Mouse (Mus musculus): ENCODE data around the gene Tdo2. TPM values are rescaled to one million over a fixed set of nuclear protein-coding genes. Genes with fewer than 3 reads are reported as not detected.

Gene Tdo2
- total RNA-seq, 2 experiments from 2014 or later: 1.3 to 1.7 TPM

DNA sequence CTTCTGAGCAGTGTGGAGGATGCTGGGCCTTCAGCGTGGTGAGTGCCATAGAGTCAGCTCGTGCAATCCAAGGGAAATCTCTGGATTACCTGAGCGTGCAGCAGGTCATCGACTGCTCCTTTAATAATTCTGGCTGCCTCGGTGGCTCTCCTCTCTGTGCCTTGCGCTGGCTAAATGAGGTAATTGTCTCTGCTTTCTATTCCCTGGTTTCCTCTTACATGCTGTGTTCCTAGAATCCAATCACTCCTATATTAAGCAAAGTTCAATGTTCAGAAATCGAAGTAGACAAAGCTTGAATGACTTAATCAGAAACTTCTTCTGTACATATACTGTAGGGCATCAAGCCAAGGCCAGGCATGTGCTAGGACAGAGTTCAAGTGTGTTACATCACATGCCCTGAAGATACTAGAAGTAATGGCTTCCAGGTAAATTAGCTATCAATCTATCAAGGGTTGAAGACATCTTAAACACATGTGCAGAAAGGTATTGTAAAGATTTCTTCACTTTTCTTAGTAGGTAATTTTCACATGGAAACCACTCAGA lies 31.1 kb downstream of the Tdo2 start:
- intact Hi-C loops (cut with DNase I): no loop called here
- DNase-seq: no peak

DNA sequence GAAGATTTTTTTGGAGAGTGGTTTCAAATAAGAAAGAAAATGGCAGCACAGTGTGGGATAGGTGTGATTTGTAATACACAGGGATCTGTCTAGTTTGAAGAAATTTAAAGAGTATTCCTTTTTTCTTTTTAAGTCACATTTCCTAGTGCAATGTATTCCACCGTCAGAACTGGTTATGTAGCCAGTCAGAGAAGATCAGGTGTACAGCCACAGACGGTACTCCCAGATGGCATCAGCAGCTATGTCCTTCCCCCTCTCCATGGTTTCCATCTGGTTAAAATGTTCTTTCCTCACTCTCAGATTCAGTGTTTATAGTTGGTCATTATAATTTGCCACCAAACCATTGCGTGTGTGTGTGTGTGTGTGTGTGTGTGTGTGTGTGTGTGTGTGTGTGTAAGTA lies 32.9 kb downstream of the Tdo2 start:
- intact Hi-C loops (cut with DNase I): no loop called here
- DNase-seq: no peak

DNA sequence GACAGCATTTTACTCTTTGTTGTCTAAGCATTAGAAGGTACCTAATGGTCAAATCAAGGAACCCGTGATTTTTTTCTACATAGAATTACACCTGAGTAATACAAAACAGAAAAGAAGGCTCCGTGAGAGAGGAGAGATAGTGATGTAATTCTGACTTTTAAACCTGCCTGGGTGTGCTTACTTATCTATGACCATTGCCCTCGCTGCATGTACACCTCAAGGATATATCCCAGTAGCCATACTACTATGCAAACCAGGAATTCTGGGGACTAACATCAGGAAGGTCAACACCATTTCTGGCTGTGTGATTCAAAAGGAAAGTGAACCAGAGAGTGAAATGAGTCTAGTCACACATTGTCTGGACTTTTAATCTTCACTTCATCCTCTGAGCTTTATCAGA lies 33.7 kb downstream of the Tdo2 start:
- DNase-seq: no peak
- intact Hi-C loops (cut with DNase I): no loop called here

DNA sequence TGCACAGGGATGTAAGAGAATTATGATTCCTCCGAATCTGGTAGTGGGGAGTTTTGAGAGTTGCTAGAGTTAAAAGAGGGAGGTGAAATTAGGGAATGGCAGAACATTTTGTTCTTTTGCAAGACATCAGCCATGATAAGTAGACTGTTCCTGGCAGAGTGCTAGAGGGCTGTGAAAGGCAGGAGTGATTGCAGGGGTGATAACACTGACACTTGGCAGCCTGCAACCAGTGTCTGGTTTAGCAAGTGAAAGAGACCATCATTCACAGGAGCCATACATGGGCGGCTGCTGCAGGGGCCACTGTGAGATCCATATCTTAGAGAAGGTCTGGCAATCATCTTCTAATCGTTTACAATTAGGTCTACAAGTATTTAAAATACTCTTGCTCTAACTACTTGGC lies 37.1 kb downstream of the Tdo2 start:
- no peak for DNase-seq
- intact Hi-C loops (cut with DNase I): loop anchor here (5.0 to 10.0 kb wide), 2 partner anchors 96 to 403 kb away; no protein-coding TSS in a partner anchor

DNA sequence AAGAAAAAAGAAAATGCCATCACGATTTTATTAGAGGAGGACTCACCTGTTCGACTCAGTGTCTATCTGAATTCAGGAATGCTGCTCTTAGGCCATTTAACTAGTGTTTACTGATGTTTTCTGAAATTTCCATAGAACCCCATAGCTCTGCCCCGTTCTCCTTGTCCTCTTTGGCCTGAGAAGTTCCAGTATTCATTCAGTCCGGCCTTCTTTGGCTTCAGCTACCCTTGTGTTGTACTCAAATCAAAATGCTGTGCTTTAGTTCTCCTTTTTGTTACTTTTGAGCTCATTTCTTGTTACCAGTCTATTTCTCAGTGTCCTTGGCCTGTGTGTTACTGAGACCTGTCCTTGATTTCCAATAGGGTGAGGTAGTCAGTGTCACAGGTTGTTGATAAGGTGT lies 42.7 kb downstream of the Tdo2 start:
- no peak for DNase-seq
- intact Hi-C loops (cut with DNase I): loop anchor here (10.0 kb wide), 1 partner anchor 101 kb away; no protein-coding TSS in a partner anchor

DNA sequence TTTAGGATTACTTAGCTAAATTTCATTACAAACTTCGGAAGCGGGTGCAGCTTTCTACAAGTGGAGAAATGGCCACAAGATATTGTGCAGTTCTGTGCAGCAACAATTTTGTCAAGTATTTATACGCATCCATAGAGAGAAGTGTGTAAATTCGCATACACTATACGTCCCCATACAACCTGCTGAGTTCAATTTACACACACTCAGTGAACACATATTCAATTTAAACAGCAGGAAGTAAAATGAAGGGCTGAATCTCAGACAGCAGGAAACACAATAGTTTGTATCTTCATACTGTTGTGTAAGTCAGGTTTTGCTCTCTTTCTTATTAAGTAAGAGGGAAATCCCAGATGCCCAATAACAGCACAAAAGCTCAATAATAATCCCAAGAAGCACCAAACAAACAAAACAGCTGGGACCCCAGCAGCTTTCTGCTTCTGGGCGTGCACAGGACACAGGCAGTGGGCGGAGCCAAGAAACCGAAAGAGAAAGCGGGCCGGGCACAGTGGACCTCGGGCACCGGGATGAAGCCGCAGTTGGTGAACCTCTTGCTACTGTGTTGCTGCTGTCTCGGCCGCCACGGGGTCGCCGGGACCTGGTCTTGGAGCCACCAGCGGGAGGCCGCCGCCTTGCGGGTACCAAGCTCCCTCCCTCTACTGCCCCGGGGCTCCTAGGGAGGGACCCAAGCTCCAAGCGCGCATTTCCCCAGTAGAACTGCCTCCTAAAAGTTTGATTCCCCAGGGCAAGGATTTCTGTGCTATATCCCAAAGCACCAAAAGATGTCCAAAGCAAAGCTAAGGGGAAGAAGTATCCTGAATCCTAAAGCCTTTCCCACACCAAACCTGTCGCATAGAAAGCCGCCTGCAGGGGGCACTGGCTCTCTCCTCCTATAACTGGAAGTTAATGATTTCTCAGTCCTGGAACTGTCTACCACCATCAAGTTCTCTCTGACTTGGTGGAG lies 43.6 kb downstream of the Tdo2 start, which contains the start of gene Ctso:
Gene Ctso, plus strand, starts transcription at position 461 of the 961 bp plus-strand sequence.
- DNase-seq: peak; percentile 89
- intact Hi-C loops (cut with DNase I): loop anchor here (10.0 kb wide), 1 partner anchor 102 kb away; no protein-coding TSS in a partner anchor

DNA sequence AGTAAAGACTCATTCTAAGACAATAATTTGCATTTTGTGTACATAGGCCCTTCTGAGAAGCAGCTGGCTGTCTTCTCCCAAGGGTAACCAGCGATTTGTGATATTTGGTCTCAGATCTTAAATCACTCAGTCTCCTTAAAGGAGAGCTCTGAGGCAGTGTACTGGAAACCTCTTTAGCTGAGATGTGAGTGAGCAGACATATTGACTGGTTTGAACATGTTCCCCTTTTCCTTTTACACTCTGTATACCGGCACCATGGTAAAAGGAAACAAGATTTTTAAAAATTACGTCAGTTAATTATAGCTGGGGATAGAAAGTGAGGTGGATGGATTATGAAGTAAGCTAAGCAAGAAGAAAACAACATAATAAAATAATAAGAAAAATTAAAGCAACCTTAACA lies 44.3 kb downstream of the Tdo2 start:
- intact Hi-C loops (cut with DNase I): loop anchor here (10.0 kb wide), 1 partner anchor 103 kb away; no protein-coding TSS in a partner anchor

DNA sequence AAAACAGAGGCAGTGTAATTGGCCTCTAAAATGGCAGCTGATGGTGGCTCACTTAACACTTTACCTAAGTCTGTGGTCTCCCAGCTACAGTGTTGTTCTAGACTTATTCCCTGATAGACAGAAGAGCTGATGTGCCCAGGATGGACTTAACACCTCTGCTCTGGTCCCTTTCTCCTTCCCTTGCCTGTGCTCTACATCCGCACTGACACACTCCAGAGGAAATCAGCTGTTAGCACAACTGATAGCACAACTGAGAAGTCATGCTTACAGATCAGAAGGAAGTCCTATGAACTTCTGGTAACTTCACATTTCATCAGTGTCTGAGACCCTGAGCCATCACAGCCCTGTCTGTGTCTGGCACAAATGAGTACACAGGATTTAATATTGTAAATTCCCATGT lies 46.9 kb downstream of the Tdo2 start:
- intact Hi-C loops (cut with DNase I): loop anchor here (10.0 kb wide), 2 partner anchors 894 to 1124 kb away; partner anchors contain the start of genes Gria2 and Pdgfc
- DNase-seq: no peak

More for the DNA sequence above, 44.3 kb downstream of the Tdo2 start:
- DNase-seq: no peak

DNA sequence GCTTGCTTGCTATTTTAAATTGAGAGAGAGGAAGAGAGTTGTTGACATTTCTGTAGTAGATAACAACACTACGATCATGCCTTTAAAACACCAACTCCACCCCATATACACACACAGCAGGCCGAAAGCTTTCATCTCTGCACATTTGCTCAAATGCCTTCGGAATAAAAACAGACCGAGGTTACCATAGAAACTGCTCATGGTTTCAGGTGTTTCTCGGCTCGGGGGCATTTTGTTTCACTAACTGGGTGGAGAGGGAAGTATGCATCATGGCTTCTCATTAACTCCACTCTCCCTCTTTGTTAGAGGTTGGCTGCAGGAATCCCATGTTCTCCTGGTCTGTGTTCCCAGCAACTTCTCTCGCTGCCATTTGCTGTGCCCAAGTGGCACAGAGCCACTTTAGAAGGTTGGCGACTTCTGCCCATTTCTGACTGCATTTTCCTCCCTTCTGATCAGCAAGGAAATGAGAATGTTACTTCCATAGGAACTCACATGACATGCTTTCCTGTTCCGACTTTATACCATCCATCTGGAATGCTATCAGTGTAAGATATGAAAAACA lies 49.2 kb downstream of the Tdo2 start:
- intact Hi-C loops (cut with DNase I): loop anchor here (10.0 kb wide), 2 partner anchors 892 to 1122 kb away; partner anchors contain the start of genes Gria2 and Pdgfc

DNA sequence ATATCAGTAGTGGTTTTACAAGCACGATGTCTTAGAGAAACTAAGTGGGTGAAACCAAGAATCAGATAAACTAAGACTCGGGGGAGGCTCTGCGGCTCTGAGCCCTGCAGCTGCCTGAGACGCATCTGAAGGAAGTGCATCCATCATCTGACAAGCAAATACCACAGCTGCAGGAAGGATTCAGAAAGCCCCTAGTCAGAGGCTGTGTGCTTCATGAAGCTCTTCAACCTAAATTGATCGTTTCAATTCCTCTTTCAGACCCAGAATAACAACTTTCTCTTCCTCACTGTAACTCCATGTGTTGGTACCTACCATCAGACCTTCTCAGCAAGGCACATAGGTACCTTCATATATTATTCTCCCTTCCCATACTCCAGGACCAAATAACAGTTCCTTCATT lies 50.1 kb downstream of the Tdo2 start:
- no peak for DNase-seq

More for the DNA sequence above, 49.2 kb downstream of the Tdo2 start:
- DNase-seq: no peak

DNA sequence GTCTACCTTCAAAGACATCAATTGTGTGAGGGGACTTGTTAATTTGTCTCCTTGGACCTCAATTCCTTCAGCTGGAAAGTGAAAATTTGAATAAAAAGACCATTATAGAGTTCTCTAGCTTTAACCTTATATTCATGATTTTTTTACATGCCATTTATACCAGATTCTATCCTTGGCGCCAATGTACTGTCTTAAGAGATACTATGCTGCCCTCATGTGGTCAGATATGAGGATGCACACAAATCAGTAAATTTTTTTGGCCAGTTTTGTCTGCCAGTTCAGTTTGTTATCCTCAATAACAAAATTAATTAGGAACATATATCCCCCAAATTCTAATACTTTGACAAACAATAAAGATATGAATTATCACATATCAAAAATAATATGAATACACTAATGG lies 51.1 kb downstream of the Tdo2 start:
- peak; percentile 30 for DNase-seq
- intact Hi-C loops (cut with DNase I): loop anchor here (5.0 to 10.0 kb wide), 4 partner anchors 143 to 1858 kb away; partner anchors contain the start of genes Gria2 and Pdgfc

More for the DNA sequence above, 50.1 kb downstream of the Tdo2 start:
- intact Hi-C loops (cut with DNase I): loop anchor here (10.0 kb wide), 2 partner anchors 891 to 1121 kb away; partner anchors contain the start of genes Gria2 and Pdgfc

DNA sequence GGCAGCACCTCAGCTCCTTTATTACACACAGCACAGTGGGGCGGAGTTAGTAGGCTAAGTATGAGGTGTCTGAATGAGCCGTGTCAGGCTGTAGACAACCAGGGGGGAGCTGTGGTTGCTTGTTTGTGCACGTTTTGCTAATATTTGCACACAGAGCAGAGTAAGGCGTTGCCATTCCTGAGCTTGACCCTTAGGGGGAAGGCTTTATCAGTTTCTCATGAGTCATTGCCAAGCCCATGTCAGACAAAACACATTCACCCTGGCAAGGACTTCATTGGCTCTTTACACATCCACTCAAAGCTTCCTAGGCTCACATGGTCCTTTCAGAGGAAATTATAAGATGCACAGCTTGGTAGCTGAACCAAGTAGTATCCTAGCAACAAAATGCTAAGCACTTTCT lies 53.1 kb downstream of the Tdo2 start:
- intact Hi-C loops (cut with DNase I): loop anchor here (5.0 to 10.0 kb wide), 4 partner anchors 141 to 1856 kb away; partner anchors contain the start of genes Gria2 and Pdgfc
- DNase-seq: no peak

DNA sequence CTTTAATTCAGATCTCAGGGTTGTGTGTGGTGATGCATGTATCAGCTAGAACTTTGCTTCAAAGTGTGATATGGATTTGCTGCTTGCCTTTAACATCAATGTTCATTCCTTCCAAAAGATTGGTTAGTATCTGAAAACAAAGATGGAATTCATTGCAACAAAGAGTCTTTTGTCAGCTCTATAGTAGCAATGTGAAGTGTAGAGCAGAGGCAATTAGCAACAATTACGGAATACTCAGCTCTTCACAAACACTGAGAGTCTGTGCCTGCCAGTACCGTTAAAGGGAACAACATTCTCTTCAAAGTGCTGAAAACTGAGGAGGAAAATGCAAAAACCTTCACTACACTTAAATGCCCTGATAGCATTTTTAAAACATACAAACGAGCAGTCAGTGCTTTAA lies 56.3 kb downstream of the Tdo2 start:
- intact Hi-C loops (cut with DNase I): loop anchor here (5.0 to 10.0 kb wide), 5 partner anchors 115 to 1852 kb away; partner anchors contain the start of genes Gria2 and Pdgfc
- no peak for DNase-seq

DNA sequence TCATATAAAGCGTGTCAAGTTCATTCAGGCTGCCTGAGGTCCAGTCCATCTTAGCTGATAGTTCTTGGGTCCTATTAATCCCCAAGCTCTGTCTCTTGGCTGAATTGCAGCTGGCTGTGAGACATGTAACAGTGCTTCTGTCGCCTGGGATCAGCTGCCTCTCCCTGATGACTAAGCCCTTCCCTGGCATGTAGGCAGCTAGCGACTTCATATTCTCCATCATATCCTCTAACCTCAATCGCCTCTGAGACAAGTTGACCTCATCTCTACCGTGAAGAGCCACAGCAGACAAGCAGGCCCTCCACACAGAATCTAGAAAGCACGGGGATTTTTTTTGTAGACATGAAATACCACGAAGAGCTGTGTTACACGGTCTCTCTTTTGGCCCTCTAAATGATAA lies 57.8 kb downstream of the Tdo2 start:
- intact Hi-C loops (cut with DNase I): loop anchor here (10.0 kb wide), 1 partner anchor 113 kb away; no protein-coding TSS in a partner anchor
- DNase-seq: no peak

DNA sequence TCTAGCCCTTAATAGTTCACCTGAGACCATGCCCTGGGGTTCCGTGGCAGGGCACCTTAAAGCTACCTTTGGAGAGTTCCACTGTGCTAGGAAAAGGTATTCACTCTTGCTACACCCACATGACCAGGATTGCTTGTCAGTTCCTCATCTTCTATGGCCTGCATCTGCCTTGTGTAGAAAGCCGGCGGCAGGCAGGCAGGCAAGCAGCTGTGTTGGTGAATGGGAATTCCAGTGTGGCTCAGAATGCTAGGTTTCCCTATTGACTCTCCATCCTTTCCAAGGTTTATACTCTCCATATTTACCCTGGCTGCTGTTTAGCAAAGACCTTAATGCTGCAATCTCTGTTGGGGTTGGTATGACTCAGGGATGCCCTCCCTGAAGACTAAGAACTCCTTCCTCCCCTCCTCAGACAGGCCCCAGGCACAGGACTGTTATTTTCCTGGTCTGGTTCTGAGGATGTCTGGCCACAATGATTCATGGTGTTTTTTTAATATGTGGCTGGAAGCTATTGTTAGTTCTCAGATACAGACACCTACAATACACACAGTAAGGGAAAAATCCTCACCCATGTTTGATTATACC lies 58.6 kb downstream of the Tdo2 start:
- intact Hi-C loops (cut with DNase I): loop anchor here (10.0 kb wide), 1 partner anchor 113 kb away; no protein-coding TSS in a partner anchor
- no peak for DNase-seq

DNA sequence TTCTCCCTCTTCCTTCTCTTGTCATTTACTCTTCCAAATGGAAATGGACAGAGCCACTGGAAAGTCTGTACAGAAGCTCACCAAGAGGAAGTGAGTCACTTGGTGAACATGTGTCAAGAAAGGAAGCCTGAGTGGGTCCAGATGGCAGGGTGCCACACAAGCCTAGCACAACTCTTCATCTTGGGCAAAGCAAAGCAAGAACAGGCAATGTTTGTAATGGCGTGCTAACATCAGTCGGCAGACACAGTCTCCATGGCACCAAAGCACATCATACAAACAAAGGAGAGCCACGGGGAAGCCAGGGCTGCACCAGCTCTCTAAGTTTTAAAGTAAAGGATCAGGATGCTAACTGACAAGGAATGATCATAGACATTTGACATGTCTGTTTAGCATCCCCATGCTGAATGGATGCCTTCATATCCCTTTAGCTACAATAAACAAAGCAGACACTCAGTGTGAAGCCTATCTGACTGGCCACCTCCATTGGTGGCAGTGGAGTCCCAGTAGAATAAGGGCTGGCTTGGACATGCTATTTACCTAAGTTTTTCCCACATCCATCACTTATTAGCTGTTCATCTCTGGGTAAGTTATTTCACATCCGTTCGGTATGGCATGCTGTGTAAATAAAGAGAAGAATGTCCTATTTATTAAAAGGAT lies 59.8 kb downstream of the Tdo2 start:
- intact Hi-C loops (cut with DNase I): loop anchor here (10.0 kb wide), 1 partner anchor 111 kb away; no protein-coding TSS in a partner anchor
- peak; percentile 66 for DNase-seq

DNA sequence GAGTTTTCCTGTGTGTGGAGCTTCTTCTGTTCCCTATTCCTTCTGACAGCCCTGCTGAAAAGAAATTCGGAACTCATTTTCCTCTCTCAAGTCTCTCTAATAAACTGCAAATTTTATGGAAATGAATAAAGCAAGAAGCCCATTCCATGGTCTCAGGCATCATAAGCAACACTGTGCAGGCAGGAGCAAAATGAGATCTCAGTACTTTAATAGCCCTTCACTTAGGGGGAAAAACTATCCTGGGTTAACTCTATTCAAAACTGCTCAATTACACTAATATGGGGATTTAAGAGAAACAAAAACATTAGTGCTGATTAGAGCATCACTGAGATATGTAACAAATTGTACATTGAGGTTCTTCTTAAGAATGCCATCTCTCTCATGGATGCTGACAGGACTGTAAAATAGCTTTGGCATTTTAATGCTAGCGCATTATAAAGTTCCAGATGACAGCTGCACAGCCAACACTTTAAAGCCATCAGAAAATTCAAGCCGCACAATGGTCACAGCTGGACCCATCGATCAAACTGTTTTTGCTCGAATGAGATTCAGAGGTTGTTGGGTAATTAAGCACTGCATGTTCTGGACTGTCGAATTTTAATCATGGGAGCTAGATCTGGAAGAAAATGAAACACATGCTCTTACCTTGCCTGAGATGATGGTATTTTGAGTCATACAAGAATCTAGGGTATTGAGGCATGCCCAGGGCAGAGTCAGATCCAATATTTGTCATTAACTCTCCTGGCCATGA lies 65.5 kb downstream of the Tdo2 start:
- intact Hi-C loops (cut with DNase I): loop anchor here (10.0 kb wide), 1 partner anchor 106 kb away; no protein-coding TSS in a partner anchor
- no peak for DNase-seq

Data from left cerebral cortex, postnatal 4 days (tissue).